Mouse (Mus musculus) liver, adult 2 months (tissue): ENCODE data around the gene Skor1. TPM values are rescaled to one million over a fixed set of nuclear protein-coding genes. Genes with fewer than 3 reads are reported as not detected.

ENCODE experiments used
- DNase-seq: peaks from one replicate; pipeline ENCODE4 v3.0.0-alpha.2; 2011; ENCODE audit warnings: low read depth, low spot score; ENCODE audit errors: extremely low read depth
- H3K27ac ChIP-seq: fragments of 200-500 bp; replicated peaks from 2 replicates; pipeline ENCODE4 v1.5.1; 2012; ENCODE audit warnings: low read depth, mild to moderate bottlenecking, control low read depth, inconsistent platforms, low read length; ENCODE audit not compliant: insufficient read depth
- H3K27me3 ChIP-seq: fragments of 200-500 bp; 2 replicates; pipeline ENCODE4 v1.6.1; 2012; ENCODE audit warnings: mild to moderate bottlenecking, moderate library complexity, low read length, inconsistent platforms; ENCODE audit not compliant: control insufficient read depth, insufficient read depth
- H3K36me3 ChIP-seq: fragments of 200-500 bp; 2 replicates; pipeline ENCODE4 v1.6.1; 2012; ENCODE audit warnings: low read length, inconsistent platforms; ENCODE audit not compliant: control insufficient read depth, insufficient read depth
- H3K4me1 ChIP-seq: fragments of 200-500 bp; 2 replicates; pipeline ENCODE4 v1.6.1; 2011; ENCODE audit warnings: low read length; ENCODE audit not compliant: control insufficient read depth, insufficient read depth
- H3K4me3 ChIP-seq: fragments of 200-500 bp; 2 replicates; pipeline ENCODE4 v1.5.1; 2011; ENCODE audit warnings: low read depth, mild to moderate bottlenecking, control low read depth, low read length, moderate library complexity; ENCODE audit not compliant: insufficient read depth
- H3K79me2 ChIP-seq: fragments of 200-500 bp; 2 replicates; pipeline ENCODE4 v1.6.1; 2012; ENCODE audit warnings: inconsistent platforms, mild to moderate bottlenecking, low read length, moderate library complexity; ENCODE audit not compliant: control insufficient read depth, insufficient read depth
- H3K9ac ChIP-seq: fragments of 200-500 bp; 2 replicates; pipeline ENCODE4 v1.6.1; 2012; ENCODE audit warnings: low read depth, mild to moderate bottlenecking, control low read depth, inconsistent platforms, low read length
- CTCF ChIP-seq: fragments of 200-500 bp; IDR thresholded peaks from 2 replicates; pipeline ENCODE4 v1.5.1; 2011; ENCODE audit warnings: low read depth, low read length, control low read depth
- POLR2A ChIP-seq: fragments of 200-500 bp; IDR thresholded peaks from 2 replicates; pipeline ENCODE4 v1.6.1; 2011; ENCODE audit warnings: low read length, control low read depth; ENCODE audit not compliant: insufficient read depth; ENCODE audit errors: extremely low read depth
- WGBS: fragments of 180-500 bp; shearing (Covaris S2); methylation state at CpG from one replicate; pipeline ENCODE4 v1.1.7; 2018; 5-methylcytosine and 5-hydroxymethylcytosine counted together
- polyA plus RNA-seq: library from polyadenylated mRNA; depleted of rRNA; stranded (reverse); fragments of >200 nt; gene quantifications from 2 replicates; pipeline ENCODE4 v1.2.3, GENCODE M21; 2012; rRNA removed
- total RNA-seq: library from RNA; depleted of rRNA; stranded (reverse); fragments of >200 nt; gene quantifications from 2 replicates; pipeline ENCODE4 v1.2.3, GENCODE M21; 2014; rRNA removed

Gene Skor1
- total RNA-seq = not detected in 2 replicates
- polyA plus RNA-seq = not detected in 2 replicates

DNA sequence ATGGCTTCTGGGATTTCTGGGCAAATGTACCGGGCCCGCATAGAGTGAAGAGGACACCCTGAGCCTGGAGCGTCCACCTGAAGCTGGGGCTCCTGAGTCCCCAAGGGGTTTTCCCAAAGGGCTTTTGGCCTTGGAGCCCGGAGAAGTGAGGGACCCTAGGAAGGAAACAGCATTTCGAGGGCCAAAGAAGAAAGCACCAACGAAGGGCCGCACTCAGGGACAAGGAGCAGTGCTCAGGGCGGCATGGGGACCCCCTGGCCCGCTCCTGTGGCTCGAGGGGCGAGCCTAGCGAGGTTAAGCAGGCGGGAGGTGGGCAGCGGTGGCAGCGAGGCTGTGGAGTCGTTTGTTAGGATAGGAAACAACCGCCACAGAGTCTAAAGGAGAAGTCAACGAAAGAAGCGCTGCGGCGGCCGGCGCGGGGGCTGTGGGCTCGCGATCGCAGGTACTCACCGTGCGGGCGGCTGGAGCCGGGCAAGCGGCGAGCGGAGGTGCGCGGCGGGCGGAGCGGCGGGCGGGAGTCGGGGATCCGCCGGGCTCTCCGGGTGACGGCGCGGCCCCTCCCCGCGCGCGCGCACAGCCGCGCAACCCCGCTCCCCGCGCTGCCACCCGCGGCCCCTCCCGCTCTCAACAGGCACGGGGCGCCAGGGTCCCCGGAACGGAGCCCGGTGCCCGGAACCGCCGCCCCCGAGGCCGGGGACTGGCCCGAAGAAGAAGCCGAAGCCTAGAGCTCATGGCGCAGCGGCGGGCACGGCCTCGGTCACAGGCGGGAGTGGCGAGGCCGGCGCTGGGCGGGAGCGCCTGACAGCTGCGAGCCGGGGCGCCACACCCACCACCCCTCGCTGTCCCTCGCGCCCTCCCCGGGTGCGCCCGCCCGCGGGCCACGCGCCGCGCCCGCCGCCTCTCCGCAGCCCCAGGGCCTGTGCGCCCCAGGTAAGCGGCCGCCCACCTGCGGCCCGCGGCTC, at the start of gene Skor1:
TSS of gene Skor1 (minus strand) at position 552 of the 962 bp plus-strand sequence.
- Histone ChIP-seq H3K4me3 (no peak within 1 kb of the TSS), H3K27ac (no peak within 1 kb of the TSS), H3K4me1 (peaks cover 2% of the 10 kb centered on the region; the same call in 1 of the 2 replicates), H3K36me3 (no peaks in the 10 kb centered on the region), H3K27me3 (peaks cover 66% of the 10 kb centered on the region), H3K9ac (no peak within 1 kb of the TSS; the same call in 1 of the 2 replicates), H3K79me2 (no peaks in the 10 kb centered on the region)
- no peak for TF ChIP-seq CTCF
- no peak for TF ChIP-seq POLR2A
- WGBS = 2% methylated on average over 79 of the region's 108 CpGs
- DNase-seq = no peak

- no peaks in the 10 kb centered on the region for H3K27me3 ChIP-seq
- H3K79me2 ChIP-seq = no peaks in the 10 kb centered on the region
- no peak overlapping the region for H3K4me3 ChIP-seq
- H3K9ac ChIP-seq = no peak overlapping the region
- no peak overlapping the region for H3K27ac ChIP-seq
- H3K4me1 ChIP-seq = peaks cover 11% of the 10 kb centered on the region
- H3K36me3 ChIP-seq = peaks cover 3% of the 10 kb centered on the region; the same call in 1 of the 2 replicates
- DNase-seq = no peak
- WGBS = 62% methylated on average over 8 of the region's 8 CpGs
- TF ChIP-seq POLR2A = no peak
- TF ChIP-seq CTCF = no peak
Measured at GRCm38 (mm10) chr9:63197252-63197651, 48.5 kb upstream of the Skor1 start.

- Histone ChIP-seq H3K4me1 (peaks cover 7% of the 10 kb centered on the region; the same call in 1 of the 2 replicates), H3K9ac (no peak overlapping the region), H3K27ac (no peak overlapping the region), H3K79me2 (no peaks in the 10 kb centered on the region), H3K27me3 (no peaks in the 10 kb centered on the region), H3K36me3 (peaks cover 6% of the 10 kb centered on the region; the same call in 1 of the 2 replicates), H3K4me3 (no peak overlapping the region)
- no peak for TF ChIP-seq CTCF
- TF ChIP-seq POLR2A = no peak
- peak; percentile 45 for DNase-seq
- 76% methylated on average over 8 of the region's 8 CpGs for WGBS
Measured at GRCm38 (mm10) chr9:63196114-63196682, 47.4 kb upstream of the Skor1 start.

DNA sequence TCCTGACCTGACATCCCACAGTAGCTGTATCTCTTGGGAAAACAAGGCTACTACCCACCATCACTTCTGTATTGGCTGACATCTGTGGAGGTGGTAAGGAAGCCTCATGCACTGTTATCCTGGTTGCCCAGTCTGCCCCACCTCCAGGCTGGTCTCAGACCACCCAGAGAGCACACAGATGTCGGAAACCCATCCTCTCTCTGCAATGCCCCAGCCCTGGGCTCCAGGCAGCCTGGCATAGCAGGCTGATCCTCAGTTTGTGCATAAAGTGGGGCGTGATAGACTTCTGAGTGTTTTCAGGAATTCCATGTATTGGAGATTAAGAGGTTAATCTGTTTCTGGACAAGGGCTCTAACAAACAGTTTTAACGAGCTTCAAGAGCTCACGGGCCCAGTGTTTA, 46.8 kb upstream of the Skor1 start:
- Histone ChIP-seq H3K36me3 (peaks cover 6% of the 10 kb centered on the region; the same call in 1 of the 2 replicates), H3K4me3 (no peak overlapping the region), H3K4me1 (no peaks in the 10 kb centered on the region), H3K9ac (no peak overlapping the region), H3K79me2 (no peaks in the 10 kb centered on the region), H3K27ac (no peak overlapping the region), H3K27me3 (no peaks in the 10 kb centered on the region)
- WGBS = 92% methylated on average over 4 of the region's 4 CpGs
- no peak for TF ChIP-seq CTCF
- TF ChIP-seq POLR2A = no peak
- DNase-seq = no peak

DNA sequence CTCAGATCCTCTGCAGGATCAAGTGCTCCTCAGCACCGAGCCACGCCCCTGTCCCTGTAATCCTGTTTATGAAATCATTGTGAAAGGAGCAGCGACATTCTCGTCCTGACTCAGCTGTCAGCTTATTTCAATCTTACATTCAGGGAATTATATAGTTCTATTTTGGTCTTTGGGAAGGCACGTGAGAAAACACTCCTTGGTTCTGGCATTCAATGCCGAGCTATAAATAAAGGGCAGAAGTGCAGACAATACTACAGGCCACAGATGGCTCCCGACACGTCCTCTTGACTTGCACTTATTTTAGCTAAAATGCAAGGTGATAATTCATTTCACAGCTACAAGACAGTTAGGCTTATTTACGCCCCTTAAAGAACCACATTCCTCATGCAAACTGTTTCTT, 46.0 kb upstream of the Skor1 start:
- Histone ChIP-seq H3K9ac (no peak overlapping the region), H3K36me3 (peaks cover 6% of the 10 kb centered on the region; the same call in 1 of the 2 replicates), H3K4me3 (no peak overlapping the region), H3K4me1 (no peaks in the 10 kb centered on the region), H3K27ac (no peak overlapping the region), H3K27me3 (no peaks in the 10 kb centered on the region), H3K79me2 (no peaks in the 10 kb centered on the region)
- WGBS = 97% methylated on average over 9 of the region's 9 CpGs
- no peak for DNase-seq
- TF ChIP-seq POLR2A (no peak), CTCF (no peak)

DNA sequence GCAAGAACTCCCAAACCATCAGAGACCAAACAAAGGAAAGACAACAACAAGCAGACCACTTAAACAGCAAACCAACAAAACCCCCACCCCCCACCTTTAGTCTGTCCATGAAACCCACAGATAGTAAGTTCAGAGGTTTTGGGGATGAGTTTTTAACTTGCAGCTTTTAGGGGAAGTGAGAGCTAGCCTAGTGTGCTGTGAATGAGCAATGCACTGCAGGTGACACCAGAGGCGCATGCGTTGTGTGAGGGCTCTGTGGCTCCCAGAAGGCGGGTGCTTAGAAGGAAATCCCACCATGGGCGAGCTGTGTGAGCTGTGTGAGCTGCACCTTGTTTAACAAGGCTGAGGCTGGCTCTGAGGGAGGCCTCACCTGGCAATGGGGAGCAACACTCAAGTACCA, 44.0 kb upstream of the Skor1 start:
- DNase-seq = no peak
- Histone ChIP-seq H3K36me3 (peaks cover 6% of the 10 kb centered on the region; the same call in 1 of the 2 replicates), H3K27me3 (no peaks in the 10 kb centered on the region), H3K9ac (no peak overlapping the region), H3K27ac (no peak overlapping the region), H3K4me1 (peaks cover 7% of the 10 kb centered on the region; the same call in 1 of the 2 replicates), H3K4me3 (no peak overlapping the region), H3K79me2 (no peaks in the 10 kb centered on the region)
- no peak for TF ChIP-seq CTCF
- no peak for TF ChIP-seq POLR2A
- 95% methylated on average over 4 of the region's 4 CpGs for WGBS
